Mouse (Mus musculus) lung, postnatal 25 days (tissue): ENCODE measurements around the gene Ntrk2.

Source experiments
- DNase-seq: peaks from one replicate; pipeline ENCODE4 v3.0.0; 2022; ENCODE audit warnings: low spot score

The Ntrk2 gene

GRCm38 (mm10) chr13:58927186-58927585 is 120.8 kb downstream of the Ntrk2 start:
- DNase-seq: peak; percentile 32

GRCm38 (mm10) chr13:58927656-58928226 is 121.4 kb downstream of the Ntrk2 start:
- DNase-seq: peak; percentile 14

GRCm38 (mm10) chr13:58928668-58929436 is 122.5 kb downstream of the Ntrk2 start:
- no peak for DNase-seq

GRCm38 (mm10) chr13:58930161-58930560 is 123.8 kb downstream of the Ntrk2 start:
- DNase-seq: no peak

GRCm38 (mm10) chr13:58933126-58933525 is 126.8 kb downstream of the Ntrk2 start:
- no peak for DNase-seq

GRCm38 (mm10) chr13:58934576-58935110 is 128.3 kb downstream of the Ntrk2 start:
- DNase-seq: no peak

GRCm38 (mm10) chr13:58935956-58936495 is 129.7 kb downstream of the Ntrk2 start:
- peak; percentile 26 for DNase-seq

GRCm38 (mm10) chr13:58937884-58938283 is 131.5 kb downstream of the Ntrk2 start:
- no peak for DNase-seq

GRCm38 (mm10) chr13:58938464-58938863 is 132.1 kb downstream of the Ntrk2 start:
- no peak for DNase-seq

- no peak for DNase-seq
These were observed 133.8 kb downstream of the Ntrk2 start for GRCm38 (mm10) chr13:58940208-58940607.

- no peak for DNase-seq
These were observed 134.4 kb downstream of the Ntrk2 start for GRCm38 (mm10) chr13:58940798-58941197.

GRCm38 (mm10) chr13:58945781-58946180 is 139.4 kb downstream of the Ntrk2 start:
- no peak for DNase-seq

GRCm38 (mm10) chr13:58946589-58946988 is 140.2 kb downstream of the Ntrk2 start:
- DNase-seq: no peak

GRCm38 (mm10) chr13:58947056-58947455 is 140.7 kb downstream of the Ntrk2 start:
- no peak for DNase-seq

GRCm38 (mm10) chr13:58954331-58954730 is 148.0 kb downstream of the Ntrk2 start:
- no peak for DNase-seq

GRCm38 (mm10) chr13:58954764-58955163 is 148.4 kb downstream of the Ntrk2 start:
- DNase-seq: no peak

- no peak for DNase-seq
These were observed 148.9 kb downstream of the Ntrk2 start for GRCm38 (mm10) chr13:58955237-58955777.

- no peak for DNase-seq
These were observed 152.0 kb downstream of the Ntrk2 start for GRCm38 (mm10) chr13:58958171-58958904.

GRCm38 (mm10) chr13:58960321-58960720 is 154.0 kb downstream of the Ntrk2 start:
- no peak for DNase-seq

- DNase-seq: no peak
These were observed 158.5 kb downstream of the Ntrk2 start for GRCm38 (mm10) chr13:58964701-58965359.

GRCm38 (mm10) chr13:58965826-58966225 is 159.5 kb downstream of the Ntrk2 start:
- no peak for DNase-seq

- no peak for DNase-seq
These were observed 160.1 kb downstream of the Ntrk2 start for GRCm38 (mm10) chr13:58966466-58966865.
